Mouse (Mus musculus): ENCODE measurements at regions not wholly inside any gene's neighbourhood (a gene's known extent, or its start where the extent isn't known, plus 50 kb on each side); places are given as distances from the start of the nearest gene placed in this dataset.

DNA sequence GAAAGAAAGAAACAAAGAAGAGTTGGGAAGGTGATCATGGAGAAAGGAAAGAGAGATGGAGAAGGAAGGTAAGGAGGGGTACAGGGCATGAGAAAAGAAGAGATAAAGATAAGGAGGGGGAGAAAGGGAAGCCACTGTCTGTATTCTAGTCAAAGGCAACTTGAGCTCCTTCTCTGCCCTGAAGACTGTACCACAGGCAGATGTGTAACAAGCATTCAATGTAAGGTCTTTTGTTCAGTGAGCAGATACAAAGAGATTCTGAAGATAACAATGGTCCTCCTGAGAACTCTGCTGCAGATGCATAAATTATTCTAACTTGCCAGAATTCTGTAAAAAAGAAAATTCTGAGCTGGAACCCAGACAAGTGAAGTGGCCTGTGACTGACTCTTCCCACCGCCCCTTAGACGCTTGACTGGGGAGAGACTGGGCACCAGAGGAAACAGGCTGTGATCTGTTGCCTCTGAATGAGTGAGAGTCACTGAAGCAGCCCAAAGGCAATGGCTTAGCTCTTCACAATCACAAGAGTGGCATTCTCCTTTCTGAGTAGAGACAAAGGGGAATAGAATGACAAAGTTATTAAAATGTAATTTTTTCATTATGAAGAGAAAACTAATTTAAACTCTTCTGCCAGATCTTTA lies 564.0 kb upstream of the Arpp21 start:
- DNase-seq (ENCODE audit: extremely low read depth, insufficient read length, low spot score), result no peak

DNA sequence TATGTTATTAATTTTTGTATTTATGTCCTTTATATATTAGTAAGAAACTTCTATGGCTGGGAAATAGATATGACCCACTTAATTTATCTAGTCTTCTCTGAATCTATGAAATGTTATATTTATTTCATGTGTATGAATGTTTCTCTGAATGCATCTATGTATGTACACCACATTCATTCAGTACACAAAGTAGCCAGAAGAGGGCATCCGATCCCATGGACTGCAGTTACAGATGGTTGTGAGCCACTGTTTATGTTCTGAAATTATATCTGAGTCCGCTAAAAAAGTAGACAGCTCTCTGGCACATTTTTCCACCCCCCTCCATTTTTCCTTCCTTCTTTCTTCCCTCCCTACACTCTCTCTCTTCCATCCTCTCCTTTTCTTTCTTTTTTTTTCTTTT lies 557.8 kb upstream of the Arpp21 start:
- DNase-seq (ENCODE audit: extremely low read depth, insufficient read length, low spot score), result no peak

- no peak for DNase-seq (ENCODE audit: extremely low read depth, insufficient read length, low spot score)
Measured at GRCm38 (mm10) chr9:112771981-112772380, 536.2 kb upstream of the Arpp21 start.

DNA sequence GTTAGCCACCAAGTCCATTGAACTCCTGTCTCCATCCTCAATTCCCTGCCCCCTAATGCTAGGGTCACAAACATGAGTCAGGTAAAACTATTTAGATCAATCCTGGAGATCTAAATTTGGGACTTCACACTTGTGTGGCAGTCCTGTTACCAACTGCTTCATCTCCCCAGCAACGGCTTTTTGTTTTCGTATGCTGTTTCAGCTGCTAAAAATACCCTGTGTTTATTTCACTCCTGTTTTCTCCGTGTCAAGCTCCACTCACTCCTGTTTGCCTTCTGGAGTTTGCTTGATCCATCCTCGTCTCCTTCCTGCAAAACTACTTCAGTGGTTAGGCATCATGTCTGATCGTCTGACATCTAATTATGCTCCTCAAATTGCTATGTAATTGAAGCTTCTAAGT lies 508.9 kb upstream of the Arpp21 start:
- no peak for DNase-seq (ENCODE audit: extremely low read depth, insufficient read length, low spot score)

- DNase-seq (ENCODE audit: extremely low read depth, insufficient read length, low spot score), result no peak
Measured at GRCm38 (mm10) chr9:112743871-112744590, 508.3 kb upstream of the Arpp21 start.

DNA sequence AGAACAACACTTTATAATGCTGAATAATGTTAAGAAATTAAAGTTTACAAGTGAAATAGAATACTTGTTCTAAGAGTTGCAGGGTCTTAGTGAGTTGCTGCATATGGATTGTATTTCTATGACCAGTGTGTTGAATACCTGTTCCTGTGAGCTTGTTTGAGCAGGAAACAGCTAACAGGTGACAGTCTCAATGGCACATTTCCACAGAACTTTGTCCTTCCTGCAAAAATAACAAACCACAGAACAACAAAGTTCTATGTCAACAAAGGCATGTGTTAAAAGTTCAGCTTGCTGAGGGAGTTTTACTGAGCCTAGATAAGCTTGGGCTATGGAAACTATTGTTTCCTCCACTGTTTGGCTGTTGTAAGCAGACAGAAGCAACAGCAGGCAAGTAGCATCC lies 500.0 kb upstream of the Arpp21 start:
- no peak for DNase-seq (ENCODE audit: extremely low read depth, insufficient read length, low spot score)

- no peak for DNase-seq (ENCODE audit: extremely low read depth, insufficient read length, low spot score)
Measured at GRCm38 (mm10) chr9:112725523-112725922, 489.8 kb upstream of the Arpp21 start.

GRCm38 (mm10) chr9:112725103-112725502 lies 489.4 kb upstream of the Arpp21 start:
- DNase-seq (ENCODE audit: extremely low read depth, insufficient read length, low spot score), result no peak

- DNase-seq (ENCODE audit: extremely low read depth, insufficient read length, low spot score), result no peak
Measured at GRCm38 (mm10) chr9:112723346-112723745, 487.6 kb upstream of the Arpp21 start.

- DNase-seq (ENCODE audit: extremely low read depth, insufficient read length, low spot score), result no peak
Measured at GRCm38 (mm10) chr9:112722501-112722900, 486.8 kb upstream of the Arpp21 start.

DNA sequence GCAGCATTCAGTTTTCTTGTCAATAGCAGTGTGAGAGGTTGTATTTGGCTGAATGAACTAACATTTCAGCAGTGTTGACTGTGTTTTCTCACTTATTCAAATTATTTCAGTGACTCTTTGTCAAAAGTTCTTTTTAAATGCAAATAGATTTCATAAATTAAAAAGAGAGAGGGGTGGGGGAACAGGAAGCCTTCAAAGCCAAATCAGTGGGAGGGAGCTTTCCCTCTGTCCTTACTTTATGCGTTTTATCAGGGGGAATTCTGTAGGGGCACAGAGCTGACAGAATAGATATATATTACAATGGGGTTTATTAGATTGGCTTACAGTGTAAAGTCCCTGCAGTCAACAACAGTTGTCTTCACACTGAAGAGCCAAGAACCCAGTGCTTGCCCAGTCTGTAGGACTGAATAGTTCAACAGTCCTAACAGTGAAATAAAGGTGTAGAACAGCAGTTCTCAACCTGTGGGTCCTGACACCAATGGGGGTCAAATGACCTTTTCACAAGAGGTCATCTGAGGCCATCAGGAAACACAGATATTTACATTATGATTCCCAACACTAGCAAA lies 479.5 kb upstream of the Arpp21 start:
- DNase-seq (ENCODE audit: extremely low read depth, insufficient read length, low spot score), result no peak

- DNase-seq (ENCODE audit: extremely low read depth, insufficient read length, low spot score), result no peak
Measured at GRCm38 (mm10) chr9:112678866-112679265, 443.1 kb upstream of the Arpp21 start.

DNA sequence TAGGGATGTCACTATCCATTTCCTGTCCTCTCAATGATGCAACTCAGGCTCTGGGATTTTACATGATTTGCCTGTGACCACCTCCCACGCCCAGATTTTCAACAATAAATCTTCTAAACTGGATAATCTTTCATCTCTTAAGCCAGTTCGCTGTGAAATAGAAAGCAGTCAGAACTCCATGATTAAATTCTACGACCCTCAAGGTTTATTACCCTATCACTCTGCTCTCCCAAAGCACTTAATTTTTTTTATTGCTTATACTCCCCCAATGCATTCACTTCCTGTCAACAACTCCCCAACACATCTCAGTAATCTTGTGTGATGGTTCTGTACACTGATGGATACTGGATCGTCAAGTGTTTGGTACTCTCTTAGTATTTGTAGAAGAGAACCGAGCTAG lies 439.5 kb upstream of the Arpp21 start:
- DNase-seq (ENCODE audit: extremely low read depth, insufficient read length, low spot score), result no peak
